In genomic region chr5:150674866-150675265, GRCm38 (mm10) we compare ENCODE assay signal across 8 mouse cellular contexts. TPM values are rescaled to one million over a fixed set of nuclear protein-coding genes. Genes with fewer than 3 reads are reported as not detected.
DNase-seq lines count a peak whose midpoint lies in the region; ATAC-seq and TF ChIP-seq lines count a peak whose summit lies in the region.

No protein-coding gene starts in this region.

- peak overlapping the region; percentile 89 for H3K9ac ChIP-seq in hindbrain, embryonic 14.5 days
- peak overlapping the region; percentile 87; the same call in 1 of the 2 replicates for H3K9ac ChIP-seq in midbrain, embryonic 15.5 days

- no peak overlapping the region for H3K27ac ChIP-seq in layer of hippocampus, adult 2 months
- no peak overlapping the region for H3K27ac ChIP-seq in hindbrain, embryonic 14.5 days
- H3K27ac ChIP-seq in midbrain, embryonic 15.5 days: no peak overlapping the region

- peaks cover 19% of the 10 kb centered on the region for H3K4me1 ChIP-seq in hindbrain, embryonic 14.5 days (replicated peaks; ENCODE audit: control insufficient read depth, insufficient read depth, low read length)
- H3K4me1 ChIP-seq in midbrain, embryonic 15.5 days: peaks cover 24% of the 10 kb centered on the region

- DNase-seq in layer of hippocampus, adult 2 months (ENCODE audit: low spot score in 2 of 2): no peak
- DNase-seq in layer of hippocampus, postnatal 10 days (ENCODE audit: low spot score in 2 of 2): no peak
- DNase-seq in embryo, embryonic 9.5 days (ENCODE audit: extremely low spot score): peak; percentile 15
- no peak for DNase-seq in hindbrain, embryonic 14.5 days (ENCODE audit: low spot score)
- no peak for DNase-seq in testis, postnatal 10 days (ENCODE audit: low spot score)
- no peak for DNase-seq in left cerebral cortex, adult 9 months (ENCODE audit: low spot score in 2 of 2)

- no peak for TF ChIP-seq CTCF in layer of hippocampus, adult 2 months (conservative IDR thresholded peaks at IDR 0.05)

- ATAC-seq in hindbrain, embryonic 14.5 days (ENCODE audit: low FRiP score): no peak
- ATAC-seq in midbrain, embryonic 15.5 days (replicated peaks): no peak
- ATAC-seq in monocyte, adult 5-6 weeks (replicated peaks; ENCODE audit: insufficient number of reproducible peaks, low FRiP score, low TSS enrichment, poor library complexity, severe bottlenecking): no peak

- 53% methylated on average over 6 of the region's 6 CpGs for WGBS in hindbrain, embryonic 14.5 days
- WGBS in midbrain, embryonic 15.5 days: 52% methylated on average over 6 of the region's 6 CpGs

- H3K36me3 ChIP-seq in hindbrain, embryonic 14.5 days (replicated peaks; ENCODE audit: control insufficient read depth, insufficient read depth): no peaks in the 10 kb centered on the region
- H3K36me3 ChIP-seq in midbrain, embryonic 15.5 days (replicated peaks): no peaks in the 10 kb centered on the region

- no peaks in the 10 kb centered on the region for H3K27me3 ChIP-seq in hindbrain, embryonic 14.5 days (ENCODE audit: control insufficient read depth, insufficient read depth, low read length)
- H3K27me3 ChIP-seq in midbrain, embryonic 15.5 days (replicated peaks): no peaks in the 10 kb centered on the region

- H3K4me2 ChIP-seq in hindbrain, embryonic 14.5 days (replicated peaks): peak overlapping the region; percentile 64
- peak overlapping the region; percentile 55 for H3K4me2 ChIP-seq in midbrain, embryonic 15.5 days

- no peaks in the 10 kb centered on the region for H3K9me3 ChIP-seq in hindbrain, embryonic 14.5 days (ENCODE audit: control insufficient read depth, low read length)
- H3K9me3 ChIP-seq in midbrain, embryonic 15.5 days: no peaks in the 10 kb centered on the region

- peak overlapping the region; percentile 76 for H3K4me3 ChIP-seq in layer of hippocampus, adult 2 months
- peak overlapping the region; percentile 97 for H3K4me3 ChIP-seq in hindbrain, embryonic 14.5 days (replicated peaks; ENCODE audit: low read length)
- peak overlapping the region; percentile 94 for H3K4me3 ChIP-seq in midbrain, embryonic 15.5 days

RNA-seq across cellular contexts. Expression of gene Pds5b, which starts 1.3 kb away (rescaled TPM):
- 10 to 100 TPM; 77.4 to 89.3 TPM for total RNA-seq in layer of hippocampus, adult 2 months (2021)
- total RNA-seq in layer of hippocampus, postnatal 10 days (2021): 10 to 100 TPM; 62.1 to 67.6 TPM
- polyA plus RNA-seq in hindbrain, embryonic 14.5 days (2014; fragmentation: Nextera tagmentation; extraction: Ambion mirVana): 45.8 and 49.4 TPM in 2 replicates
- 30.1 and 32.5 TPM in 2 replicates for polyA plus RNA-seq in midbrain, embryonic 15.5 days (2015; fragmentation: Nextera tagmentation; extraction: Ambion mirVana)
- 17.0 to 45.7 TPM (median 21.6 TPM) in 3 replicates for total RNA-seq in monocyte, adult 5-6 weeks (2017)

RNA-seq across cellular contexts. Expression of gene N4bp2l2, which starts 8.9 kb away (rescaled TPM):
- 10 to 100 TPM; 88.2 to 89.9 TPM for total RNA-seq in layer of hippocampus, adult 2 months (2021)
- total RNA-seq in layer of hippocampus, postnatal 10 days (2021): 10 to 100 TPM; 72.9 to 77.5 TPM
- 29.8 and 32.3 TPM in 2 replicates for polyA plus RNA-seq in hindbrain, embryonic 14.5 days (2014; fragmentation: Nextera tagmentation; extraction: Ambion mirVana)
- polyA plus RNA-seq in midbrain, embryonic 15.5 days (2015; fragmentation: Nextera tagmentation; extraction: Ambion mirVana): 26.9 and 27.3 TPM in 2 replicates
- 113 to 172 TPM (median 148 TPM) in 3 replicates for total RNA-seq in monocyte, adult 5-6 weeks (2017)
